Mouse (Mus musculus): ENCODE measurements at regions not wholly inside any gene's neighbourhood (a gene's known extent, or its start where the extent isn't known, plus 50 kb on each side); places are given as distances from the start of the nearest gene placed in this dataset.
A peak's percentile ranks its signal among the peaks of the same experiment; 100 is the strongest.

DNA sequence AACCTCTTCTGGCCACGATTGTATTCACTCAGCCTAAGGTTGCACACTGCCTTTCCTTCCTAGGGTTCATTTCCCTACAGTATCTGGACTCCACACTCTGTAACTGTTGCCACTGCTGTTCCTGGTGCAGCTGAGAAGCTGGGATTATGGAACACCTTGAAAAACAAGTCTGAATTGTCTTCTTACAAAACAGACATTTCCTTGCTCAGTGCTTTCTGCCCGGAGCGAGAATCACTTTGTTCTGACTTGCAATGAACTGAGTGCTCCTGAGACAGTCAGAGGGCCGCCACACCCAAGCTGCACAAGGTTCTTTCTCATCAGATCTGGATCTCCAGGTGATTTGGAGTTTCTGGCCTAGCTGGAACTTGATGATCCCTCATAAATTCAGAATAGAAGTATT is 183.0 kb upstream of the Dio2 start:
- H3K4me1 ChIP-seq (ENCODE audit: control insufficient read depth, insufficient read depth, low read length) = no peaks in the 10 kb centered on the region
- H3K27ac ChIP-seq (ENCODE audit: control insufficient read depth, insufficient read depth, low read depth, low read length) = no peak overlapping the region
- no peaks in the 10 kb centered on the region for H3K36me3 ChIP-seq (ENCODE audit: control insufficient read depth, insufficient read depth, low read length)
- H3K4me3 ChIP-seq (ENCODE audit: control insufficient read depth, low read depth, low read length) = no peak overlapping the region
- no peaks in the 10 kb centered on the region for H3K27me3 ChIP-seq (ENCODE audit: control insufficient read depth, insufficient read depth, low read length)
- TF ChIP-seq POLR2A (IDR thresholded peaks at IDR 0.05; ENCODE audit: control insufficient read depth, low read depth, low read length) (no peak), CTCF (IDR thresholded peaks at IDR 0.05; ENCODE audit: control insufficient read depth, insufficient read depth, insufficient replicate concordance, low read depth, low read length) (no peak)

DNA sequence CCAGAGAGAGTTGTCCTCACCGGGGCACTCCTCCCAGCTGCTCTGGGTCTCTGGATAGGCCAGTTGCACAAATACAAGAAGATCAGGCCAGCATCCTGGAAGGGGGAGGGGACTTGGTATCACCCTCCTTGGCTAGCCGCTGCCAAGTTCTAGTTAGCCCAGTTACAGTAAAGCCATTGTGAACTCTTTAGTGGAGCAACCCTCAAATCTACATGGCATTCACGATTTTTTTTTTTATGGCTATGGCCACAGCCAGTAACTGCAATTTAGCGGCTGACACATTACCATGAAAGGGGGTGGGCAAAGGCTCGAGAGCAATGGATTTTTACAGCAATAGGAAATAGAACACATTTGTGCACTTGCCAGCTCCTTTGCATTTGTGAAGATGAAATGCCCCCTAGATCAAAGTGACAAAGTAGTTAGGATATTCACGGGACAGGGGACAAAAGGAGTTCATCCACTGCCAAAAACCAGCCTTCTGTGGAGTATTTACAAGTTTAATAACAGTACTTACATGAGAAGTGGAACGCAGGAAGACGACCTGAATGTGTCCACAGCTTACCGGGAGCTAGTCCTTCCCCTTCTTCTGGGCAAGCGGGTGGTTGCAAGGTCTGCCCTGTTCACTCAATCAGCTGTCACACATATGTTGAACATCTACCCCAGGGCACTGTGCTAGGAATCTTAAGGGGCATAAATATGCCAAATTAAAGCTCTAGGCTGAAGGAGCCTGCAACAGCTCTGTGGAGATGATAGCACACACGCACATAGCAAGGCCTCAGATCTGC is 177.9 kb upstream of the Dio2 start:
- TF ChIP-seq CTCF (IDR thresholded peaks at IDR 0.05; ENCODE audit: control insufficient read depth, insufficient read depth, insufficient replicate concordance, low read depth, low read length) (no peak), POLR2A (IDR thresholded peaks at IDR 0.05; ENCODE audit: control insufficient read depth, low read depth, low read length) (no peak)
- no peaks in the 10 kb centered on the region for H3K36me3 ChIP-seq (ENCODE audit: control insufficient read depth, insufficient read depth, low read length)
- H3K27me3 ChIP-seq (ENCODE audit: control insufficient read depth, insufficient read depth, low read length) = no peaks in the 10 kb centered on the region
- H3K4me3 ChIP-seq (ENCODE audit: control insufficient read depth, low read depth, low read length) = no peak overlapping the region
- H3K27ac ChIP-seq (ENCODE audit: control insufficient read depth, insufficient read depth, low read depth, low read length) = peak overlapping the region; percentile 69
- H3K4me1 ChIP-seq (ENCODE audit: control insufficient read depth, insufficient read depth, low read length) = no peaks in the 10 kb centered on the region

DNA sequence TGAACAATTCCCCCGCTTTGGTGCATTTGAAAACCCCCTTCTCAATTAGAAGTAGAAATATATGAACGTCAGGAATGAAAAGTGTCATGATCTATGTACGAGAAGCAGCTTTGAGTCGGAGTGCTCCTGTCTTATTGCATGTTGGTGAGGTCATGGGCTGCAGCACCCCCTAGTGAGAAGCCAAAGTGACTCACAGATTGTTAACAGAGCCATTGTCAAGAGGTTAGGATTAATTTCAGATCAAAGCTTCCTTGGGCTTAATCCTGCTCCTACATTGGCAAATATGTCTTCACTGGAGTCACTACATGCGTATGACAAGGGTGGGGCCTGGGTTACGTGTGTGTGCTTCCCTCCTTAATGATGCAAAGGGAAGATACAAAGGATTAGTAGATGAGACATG is 165.8 kb upstream of the Dio2 start:
- no peak overlapping the region for H3K4me3 ChIP-seq (ENCODE audit: control insufficient read depth, low read depth, low read length)
- no peaks in the 10 kb centered on the region for H3K27me3 ChIP-seq (ENCODE audit: control insufficient read depth, insufficient read depth, low read length)
- no peaks in the 10 kb centered on the region for H3K4me1 ChIP-seq (ENCODE audit: control insufficient read depth, insufficient read depth, low read length)
- H3K36me3 ChIP-seq (ENCODE audit: control insufficient read depth, insufficient read depth, low read length) = no peaks in the 10 kb centered on the region
- TF ChIP-seq CTCF (IDR thresholded peaks at IDR 0.05; ENCODE audit: control insufficient read depth, insufficient read depth, insufficient replicate concordance, low read depth, low read length) (no peak), POLR2A (IDR thresholded peaks at IDR 0.05; ENCODE audit: control insufficient read depth, low read depth, low read length) (no peak)
- H3K27ac ChIP-seq (ENCODE audit: control insufficient read depth, insufficient read depth, low read depth, low read length) = no peak overlapping the region

DNA sequence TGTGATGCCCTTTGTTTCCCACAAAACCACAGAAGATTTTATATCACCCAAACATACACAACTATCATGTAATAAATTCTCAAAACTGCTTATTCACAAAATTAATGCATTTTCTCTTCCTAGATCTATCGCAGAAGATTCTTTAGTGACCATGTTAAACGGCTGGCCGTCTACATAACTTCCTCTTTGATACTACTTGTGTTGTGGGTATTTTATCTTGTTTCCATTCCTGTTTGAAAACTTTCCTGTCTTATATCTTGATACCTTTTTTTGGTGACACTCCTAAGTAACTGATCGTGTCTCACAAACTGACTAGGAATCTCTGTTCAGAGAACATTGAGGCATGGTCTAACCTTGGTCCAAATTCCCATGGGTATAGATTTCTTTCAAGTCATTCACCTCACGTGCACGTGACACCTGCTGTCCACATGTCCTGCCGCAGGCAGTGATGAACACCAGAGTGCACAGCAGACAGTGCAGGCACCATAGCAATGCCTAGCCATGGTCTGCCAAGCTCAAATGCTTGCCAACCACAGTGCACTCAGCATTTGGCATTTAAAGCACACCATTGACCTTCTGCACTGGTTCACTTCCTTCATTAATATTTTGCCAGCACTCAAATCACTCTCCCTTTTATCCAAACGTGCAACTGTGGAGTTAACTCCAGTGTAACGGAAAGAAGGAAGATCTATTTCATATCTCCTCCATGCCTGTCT is 155.6 kb upstream of the Dio2 start:
- no peaks in the 10 kb centered on the region for H3K27me3 ChIP-seq (ENCODE audit: control insufficient read depth, insufficient read depth, low read length)
- H3K4me3 ChIP-seq (ENCODE audit: control insufficient read depth, low read depth, low read length) = no peak overlapping the region
- no peaks in the 10 kb centered on the region for H3K4me1 ChIP-seq (ENCODE audit: control insufficient read depth, insufficient read depth, low read length)
- H3K36me3 ChIP-seq (ENCODE audit: control insufficient read depth, insufficient read depth, low read length) = no peaks in the 10 kb centered on the region
- no peak for TF ChIP-seq POLR2A (IDR thresholded peaks at IDR 0.05; ENCODE audit: control insufficient read depth, low read depth, low read length)
- no peak for TF ChIP-seq CTCF (IDR thresholded peaks at IDR 0.05; ENCODE audit: control insufficient read depth, insufficient read depth, insufficient replicate concordance, low read depth, low read length)
- no peak overlapping the region for H3K27ac ChIP-seq (ENCODE audit: control insufficient read depth, insufficient read depth, low read depth, low read length)

DNA sequence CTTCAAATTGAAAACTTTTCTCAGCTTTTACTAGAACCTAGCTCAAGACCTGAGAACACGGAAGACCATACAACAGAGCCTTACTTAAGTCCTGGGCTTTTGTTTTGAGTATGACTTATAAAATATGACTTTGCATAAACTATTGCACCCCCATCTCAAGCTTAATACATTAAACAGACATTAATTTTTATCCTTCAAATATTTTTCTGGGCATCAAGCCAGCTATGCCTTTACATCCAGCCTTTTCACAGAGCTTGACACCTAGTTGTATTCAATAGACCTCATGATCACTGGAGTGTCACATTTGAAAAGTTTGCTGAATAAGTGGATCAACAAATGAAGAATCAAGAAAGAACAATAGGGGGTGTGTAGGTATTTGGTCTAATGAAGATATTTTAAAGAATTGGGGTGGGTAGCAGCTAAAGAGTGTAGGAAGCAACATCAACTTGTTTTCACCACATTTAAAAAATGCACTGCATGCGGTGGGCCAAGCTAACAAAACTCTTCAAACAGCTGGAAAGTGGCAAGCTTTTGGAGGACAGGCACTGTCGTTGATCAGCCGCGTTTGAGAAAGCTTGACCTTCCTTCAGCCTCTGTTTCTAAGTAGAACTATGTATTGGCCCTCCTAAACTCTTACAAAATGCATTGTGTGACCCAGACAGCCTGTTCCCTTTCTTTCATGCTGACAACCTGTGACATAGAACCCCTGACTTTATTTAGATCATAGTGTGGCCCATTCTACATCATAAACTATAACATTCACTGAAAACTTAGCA is 138.2 kb upstream of the Dio2 start:
- no peaks in the 10 kb centered on the region for H3K27me3 ChIP-seq (ENCODE audit: control insufficient read depth, insufficient read depth, low read length)
- no peak overlapping the region for H3K4me3 ChIP-seq (ENCODE audit: control insufficient read depth, low read depth, low read length)
- no peaks in the 10 kb centered on the region for H3K4me1 ChIP-seq (ENCODE audit: control insufficient read depth, insufficient read depth, low read length)
- H3K36me3 ChIP-seq (ENCODE audit: control insufficient read depth, insufficient read depth, low read length) = no peaks in the 10 kb centered on the region
- TF ChIP-seq POLR2A (IDR thresholded peaks at IDR 0.05; ENCODE audit: control insufficient read depth, low read depth, low read length) = no peak
- no peak for TF ChIP-seq CTCF (IDR thresholded peaks at IDR 0.05; ENCODE audit: control insufficient read depth, insufficient read depth, insufficient replicate concordance, low read depth, low read length)
- H3K27ac ChIP-seq (ENCODE audit: control insufficient read depth, insufficient read depth, low read depth, low read length) = no peak overlapping the region

DNA sequence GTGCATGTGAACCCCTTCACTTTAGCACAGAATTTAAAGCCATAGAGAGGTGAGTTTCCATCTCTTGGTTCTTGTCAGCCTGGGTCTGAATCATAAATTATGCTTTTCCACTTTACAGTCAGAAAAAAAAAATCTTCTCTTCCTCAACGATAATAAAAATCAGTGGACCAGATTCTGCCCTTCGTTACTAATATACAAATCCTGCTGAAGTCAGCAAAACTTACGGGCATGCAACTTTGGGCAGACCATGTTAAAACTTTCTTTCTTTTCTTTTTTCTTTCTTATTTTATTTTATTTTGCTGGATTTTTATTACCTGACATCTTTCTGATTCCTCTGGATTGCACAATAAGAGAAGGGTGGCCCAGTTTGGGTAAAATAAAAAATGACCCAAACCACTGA is 136.6 kb upstream of the Dio2 start:
- Histone ChIP-seq H3K4me1 (ENCODE audit: control insufficient read depth, insufficient read depth, low read length) (no peaks in the 10 kb centered on the region), H3K36me3 (ENCODE audit: control insufficient read depth, insufficient read depth, low read length) (no peaks in the 10 kb centered on the region), H3K4me3 (ENCODE audit: control insufficient read depth, low read depth, low read length) (no peak overlapping the region), H3K27ac (ENCODE audit: control insufficient read depth, insufficient read depth, low read depth, low read length) (no peak overlapping the region), H3K27me3 (ENCODE audit: control insufficient read depth, insufficient read depth, low read length) (no peaks in the 10 kb centered on the region)
- TF ChIP-seq POLR2A (IDR thresholded peaks at IDR 0.05; ENCODE audit: control insufficient read depth, low read depth, low read length) (no peak), CTCF (IDR thresholded peaks at IDR 0.05; ENCODE audit: control insufficient read depth, insufficient read depth, insufficient replicate concordance, low read depth, low read length) (no peak)

DNA sequence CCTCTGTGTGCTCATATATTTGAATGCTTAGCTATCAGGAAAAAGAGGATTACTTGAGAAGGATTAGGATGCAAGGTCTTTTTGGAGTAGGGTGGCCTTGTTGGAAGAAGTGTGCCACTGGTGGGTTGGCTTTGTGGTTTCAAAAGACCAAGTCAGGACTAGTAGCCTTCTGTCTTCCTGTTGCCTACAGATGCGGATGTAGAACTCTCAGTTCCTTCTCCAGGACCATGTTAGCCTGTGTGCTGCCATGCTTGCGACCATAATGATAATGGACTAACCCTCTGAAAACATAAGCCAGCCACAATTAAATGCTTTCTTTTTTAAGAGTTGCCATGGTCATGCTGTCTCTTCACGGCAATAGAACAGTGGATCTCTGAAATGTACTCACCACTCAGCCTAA is 135.7 kb upstream of the Dio2 start:
- Histone ChIP-seq H3K36me3 (ENCODE audit: control insufficient read depth, insufficient read depth, low read length) (no peaks in the 10 kb centered on the region), H3K27ac (ENCODE audit: control insufficient read depth, insufficient read depth, low read depth, low read length) (no peak overlapping the region), H3K4me1 (ENCODE audit: control insufficient read depth, insufficient read depth, low read length) (no peaks in the 10 kb centered on the region), H3K27me3 (ENCODE audit: control insufficient read depth, insufficient read depth, low read length) (no peaks in the 10 kb centered on the region), H3K4me3 (ENCODE audit: control insufficient read depth, low read depth, low read length) (no peak overlapping the region)
- TF ChIP-seq POLR2A (IDR thresholded peaks at IDR 0.05; ENCODE audit: control insufficient read depth, low read depth, low read length) = no peak

All from testis, adult 2 months (tissue).